Mouse (Mus musculus) CH12.LX (cell line): ENCODE results near the gene Nubpl. TPM values are rescaled to one million over a fixed set of nuclear protein-coding genes. Genes with fewer than 3 reads are reported as not detected.

ENCODE experiments used
- DNase-seq: peaks from one replicate; pipeline ENCODE4 v3.0.0-alpha.2; 2013; ENCODE audit errors: extremely low read depth
- H3K27ac ChIP-seq: 2 replicates; pipeline ENCODE4 v1.5.1; 2012; ENCODE audit warnings: low read depth, mild to moderate bottlenecking, control low read depth, moderate library complexity; ENCODE audit not compliant: insufficient read depth
- H3K27me3 ChIP-seq: replicated peaks from 2 replicates; pipeline ENCODE3; 2012; ENCODE audit warnings: inconsistent platforms
- H3K36me3 ChIP-seq, 2 experiments: replicated peaks in 1 of 2; 2 replicates each; pipeline versions ENCODE3 to v1.6.1; 2012; ENCODE audit warnings: inconsistent platforms in 1 of 2, low read length in 1 of 2, mild to moderate bottlenecking in 1 of 2, mixed read lengths in 1 of 2, moderate library complexity in 1 of 2; ENCODE audit not compliant: control insufficient read depth in 1 of 2, insufficient read depth in 1 of 2
- H3K4me1 ChIP-seq, 2 experiments: 2 replicates each; pipeline ENCODE4 v1.6.1; 2012; ENCODE audit warnings: inconsistent platforms in 1 of 2, moderate library complexity in 1 of 2; ENCODE audit not compliant: insufficient read depth in 2 of 2, control insufficient read depth in 1 of 2
- H3K4me2 ChIP-seq: 2 replicates; pipeline ENCODE4 v1.6.1; 2012; ENCODE audit warnings: low read depth, mild to moderate bottlenecking, control low read depth; ENCODE audit not compliant: poor library complexity, insufficient read depth, severe bottlenecking
- H3K4me3 ChIP-seq, 3 experiments: fragments of 150-350 bp in 1 of 3; sonication (generic) in 1 of 3; replicated peaks in 1 of 3; 2 replicates each; pipeline versions ENCODE3 to v1.5.1; 2011 to 2012; ENCODE audit warnings: low read depth in 2 of 3, low read length in 2 of 3, mild to moderate bottlenecking in 2 of 3, moderate library complexity in 2 of 3, control low read depth in 1 of 3, improper control_type of control experiment in 1 of 3, inconsistent platforms in 1 of 3, mixed read lengths in 1 of 3; ENCODE audit not compliant: poor library complexity in 1 of 3
- H3K79me2 ChIP-seq: replicated peaks from 2 replicates; pipeline ENCODE4 v1.6.1; 2012; ENCODE audit warnings: mild to moderate bottlenecking, moderate library complexity; ENCODE audit not compliant: control insufficient read depth, poor library complexity, insufficient read depth, severe bottlenecking; ENCODE audit errors: extremely low read depth
- H3K9ac ChIP-seq: 2 replicates; pipeline ENCODE4 v1.6.1; 2012; ENCODE audit warnings: low read depth, mild to moderate bottlenecking, control low read depth, moderate library complexity; ENCODE audit not compliant: insufficient read depth
- H3K9me3 ChIP-seq: replicated peaks from 2 replicates; pipeline ENCODE3; 2012; ENCODE audit warnings: low read length, inconsistent platforms, mixed read lengths
- CHD2 ChIP-seq: IDR thresholded peaks from 2 replicates; pipeline ENCODE4 v1.6.1; 2011; ENCODE audit warnings: low read length, improper control_type of control experiment
- CTCF ChIP-seq, 2 experiments: IDR thresholded peaks in 1 of 2; conservative IDR thresholded peaks in 1 of 2; 2 replicates each; pipeline ENCODE4 v1.5.1; 2011 to 2012; ENCODE audit warnings: low read depth in 2 of 2, low read length in 2 of 2, improper control_type of control experiment in 1 of 2, inconsistent platforms in 1 of 2, mild to moderate bottlenecking in 1 of 2, moderate library complexity in 1 of 2
- E2F4 ChIP-seq: IDR thresholded peaks from 2 replicates; pipeline ENCODE4 v1.6.1; 2011; ENCODE audit warnings: low read depth, low read length, improper control_type of control experiment; ENCODE audit not compliant: insufficient replicate concordance
- GABPA ChIP-seq: IDR thresholded peaks from 2 replicates; pipeline ENCODE4 v1.6.1; 2012; ENCODE audit warnings: low read depth, low read length, improper control_type of control experiment, inconsistent platforms; ENCODE audit not compliant: insufficient replicate concordance
- IRF4 ChIP-seq: IDR thresholded peaks from 2 replicates; pipeline ENCODE4 v1.6.1; 2014; ENCODE audit warnings: low read depth, mild to moderate bottlenecking, inconsistent platforms, low read length, improper control_type of control experiment
- JUN ChIP-seq: IDR thresholded peaks from 2 replicates; pipeline ENCODE4 v1.6.1; 2011; ENCODE audit warnings: low read depth, mild to moderate bottlenecking, low read length, improper control_type of control experiment, moderate library complexity; ENCODE audit not compliant: insufficient read depth
- JUND ChIP-seq: conservative IDR thresholded peaks from 2 replicates; pipeline ENCODE4 v1.6.1; 2011; ENCODE audit warnings: low read depth, low read length, improper control_type of control experiment
- KAT2A ChIP-seq: IDR thresholded peaks from 2 replicates; pipeline ENCODE4 v1.6.1; 2012; ENCODE audit warnings: low read length, improper control_type of control experiment, inconsistent platforms; ENCODE audit not compliant: insufficient replicate concordance
- MAFK ChIP-seq: IDR thresholded peaks from 2 replicates; pipeline ENCODE4 v1.6.1; 2011; ENCODE audit warnings: low read length, improper control_type of control experiment; ENCODE audit not compliant: insufficient replicate concordance
- MAX ChIP-seq: IDR thresholded peaks from 2 replicates; pipeline ENCODE4 v1.6.1; 2011; ENCODE audit warnings: low read length, improper control_type of control experiment
- MEF2A ChIP-seq: IDR thresholded peaks from 2 replicates; pipeline ENCODE4 v1.6.1; 2014; ENCODE audit warnings: low read depth, mild to moderate bottlenecking, inconsistent platforms, low read length, improper control_type of control experiment, borderline replicate concordance
- MXI1 ChIP-seq: IDR thresholded peaks from 2 replicates; pipeline ENCODE4 v1.6.1; 2011; ENCODE audit warnings: mild to moderate bottlenecking, low read depth, low read length, improper control_type of control experiment
- MYC ChIP-seq: IDR thresholded peaks from 2 replicates; pipeline ENCODE4 v1.6.1; 2011; ENCODE audit warnings: low read depth, mild to moderate bottlenecking, improper control_type of control experiment, low read length
- PAX5 ChIP-seq: IDR thresholded peaks from 2 replicates; pipeline ENCODE4 v1.6.1; 2012; ENCODE audit warnings: low read length, inconsistent platforms, mixed read lengths
- POLR2A ChIP-seq: IDR thresholded peaks from 2 replicates; pipeline ENCODE4 v1.6.1; 2011; ENCODE audit warnings: low read depth, mild to moderate bottlenecking, improper control_type of control experiment, low read length
- RCOR1 ChIP-seq: conservative IDR thresholded peaks from 2 replicates; pipeline ENCODE4 v1.6.1; 2012; ENCODE audit warnings: low read depth, mild to moderate bottlenecking, inconsistent platforms, low read length, improper control_type of control experiment
- SMC3 ChIP-seq: IDR thresholded peaks from 2 replicates; pipeline ENCODE4 v1.6.1; 2011; ENCODE audit warnings: low read depth, low read length, improper control_type of control experiment
- UBTF ChIP-seq: IDR thresholded peaks from 2 replicates; pipeline ENCODE4 v1.6.1; 2012; ENCODE audit warnings: low read depth, mild to moderate bottlenecking, inconsistent platforms, low read length, improper control_type of control experiment, moderate library complexity
- ZKSCAN1 ChIP-seq: IDR thresholded peaks from 2 replicates; pipeline ENCODE4 v1.6.1; 2012; ENCODE audit warnings: low read depth, inconsistent platforms, low read length, improper control_type of control experiment, borderline replicate concordance
- ZMIZ1 ChIP-seq: IDR thresholded peaks from 2 replicates; pipeline ENCODE4 v1.6.1; 2012; ENCODE audit warnings: low read depth, mild to moderate bottlenecking, inconsistent platforms, low read length, improper control_type of control experiment
- dilution Hi-C: fragments of 300-500 bp; cut with MboI; formaldehyde crosslinking; loops from 2 replicates; pipeline ENCODE4 v1.14.3; 2020; ENCODE audit warnings: low sequenced_read_pairs; ENCODE audit not compliant: extremely low pct_unique_long_range_greater_than_20kb, extremely low pct_ligation_motif_present
- in situ Hi-C: fragments of 300-500 bp; cut with MboI; formaldehyde crosslinking; loops from 3 replicates; pipeline ENCODE4 v1.14.3; 2019; ENCODE audit warnings: low sequenced_read_pairs, low pct_ligation_motif_present, low pct_unique_long_range_greater_than_20kb, mixed read lengths
- polyA plus RNA-seq: library from polyadenylated mRNA; unstranded; fragments of >175 nt; gene quantifications from 2 replicates; pipeline ENCODE4 v1.2.1, GENCODE M21; 2012; ENCODE audit warnings: low read depth; ENCODE audit not compliant: insufficient read length
- total RNA-seq, 2 experiments: library from RNA; depleted of rRNA; stranded (reverse); fragments of 300-350 nt in 1 of 2; fragments of >200 nt in 1 of 2; gene quantifications; 2 replicates each; pipeline ENCODE4 v1.2.3; 2012 to 2014

Gene Nubpl
- total and polyA plus RNA-seq, 3 experiments: 9.5 to 11.8 (median 11.1) TPM

DNA sequence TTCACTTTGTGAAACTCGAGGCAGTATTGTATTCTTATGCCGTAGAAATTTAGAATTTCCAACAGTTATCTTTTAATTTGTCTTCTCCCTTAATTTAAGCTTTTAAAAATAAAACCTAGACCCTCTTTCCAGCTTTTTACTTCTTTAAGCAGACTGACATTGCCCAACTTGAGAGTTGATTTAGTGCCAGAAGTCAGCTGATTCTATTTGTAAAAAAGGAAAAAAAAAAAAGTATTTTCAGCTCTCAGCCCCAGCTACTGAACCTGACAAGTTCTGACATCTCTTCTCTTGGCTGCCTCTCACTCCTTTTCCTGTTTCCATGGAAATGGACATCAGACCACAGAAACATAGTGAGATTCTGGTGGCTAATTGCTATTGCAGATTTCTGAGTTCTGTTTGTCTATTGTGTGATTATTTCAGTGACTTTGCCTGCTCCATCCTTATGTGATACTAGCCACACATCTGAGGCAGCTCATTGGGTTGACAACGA is 111.6 kb downstream of the Nubpl start:
- Histone ChIP-seq H3K27me3 (no peaks in the 10 kb centered on the region), H3K79me2 (no peaks in the 10 kb centered on the region), H3K27ac (no peak overlapping the region), H3K9ac (no peak overlapping the region), H3K4me1 (peaks cover 0 to 4% of the 10 kb centered on the region in 2 experiments; a peak in 1 of 4 replicates), H3K36me3 (peaks cover 0 to 9% of the 10 kb centered on the region in 2 experiments), H3K4me3 (no peak overlapping the region), H3K4me2 (no peak overlapping the region), H3K9me3 (no peaks in the 10 kb centered on the region)
- in situ Hi-C loops (no loop called here), dilution Hi-C loops (no loop called here)
- no peak for DNase-seq
- TF ChIP-seq MEF2A (no peak), IRF4 (no peak), ZKSCAN1 (no peak), MAX (no peak), PAX5 (no peak), ZMIZ1 (no peak), KAT2A (no peak), JUND (no peak), JUN (no peak), MAFK (no peak), POLR2A (no peak), MXI1 (no peak), UBTF (no peak), MYC (no peak)

DNA sequence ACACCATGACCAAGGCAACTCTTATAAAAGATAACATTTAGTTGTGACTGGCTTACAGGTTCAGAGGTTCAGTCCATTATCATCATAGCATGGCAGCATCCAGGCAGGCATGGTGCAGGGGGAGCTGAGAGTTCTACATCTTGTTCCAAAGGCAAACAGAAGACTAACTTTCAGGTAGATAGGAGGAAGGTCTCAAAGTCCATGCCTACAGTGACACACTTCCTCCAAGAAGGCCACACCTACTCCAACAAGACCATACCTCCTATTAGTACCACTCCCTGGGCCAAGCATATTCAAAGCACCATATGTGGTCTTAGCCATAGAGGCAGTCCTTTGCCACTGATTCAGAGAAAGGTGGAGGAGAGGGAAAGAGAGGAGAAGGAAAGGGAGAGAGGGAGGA is 113.6 kb downstream of the Nubpl start:
- H3K27me3 ChIP-seq: no peaks in the 10 kb centered on the region
- in situ Hi-C loops: no loop called here

More for the DNA sequence above, 113.6 kb downstream of the Nubpl start:
- H3K36me3 ChIP-seq: peaks cover 0 to 9% of the 10 kb centered on the region in 2 experiments
- H3K4me3 ChIP-seq: no peak overlapping the region
- no peaks in the 10 kb centered on the region for H3K79me2 ChIP-seq
- peaks cover 0 to 4% of the 10 kb centered on the region in 2 experiments; a peak in 1 of 4 replicates for H3K4me1 ChIP-seq
- no peak overlapping the region for H3K9ac ChIP-seq
- H3K27ac ChIP-seq: no peak overlapping the region
- TF ChIP-seq KAT2A: no peak
- no peak for TF ChIP-seq GABPA
- TF ChIP-seq PAX5: no peak
- TF ChIP-seq RCOR1: no peak
- TF ChIP-seq E2F4: no peak
- no peak for TF ChIP-seq CHD2
- no peak for TF ChIP-seq SMC3
- no peak for TF ChIP-seq MAX
- TF ChIP-seq CTCF (conservative IDR thresholded peaks at IDR 0.05 in 1 of 2, IDR thresholded peaks at IDR 0.05 in 1 of 2; ENCODE audit: low read depth in 2 of 2, low read length in 2 of 2): no peak
- no peak for TF ChIP-seq MXI1
- no peaks in the 10 kb centered on the region for H3K9me3 ChIP-seq
- no peak for DNase-seq
- dilution Hi-C loops: no loop called here
- H3K4me2 ChIP-seq: no peak overlapping the region
